Mouse (Mus musculus) thymus, adult 18-20 months (tissue): ENCODE data around the gene Scarb2.

Experiments used
- DNase-seq, 2 experiments: peaks; one replicate each; pipeline ENCODE4 v3.0.0; 2022; ENCODE audit warnings: mixed read lengths in 2 of 2

The Scarb2 gene

GRCm38 (mm10) chr5:92490779-92491178 is 15.9 kb downstream of the Scarb2 start:
- DNase-seq: peak; percentile 79 to 90

GRCm38 (mm10) chr5:92490304-92490703 is 16.3 kb downstream of the Scarb2 start:
- DNase-seq: no peak

GRCm38 (mm10) chr5:92489503-92489902 is 17.1 kb downstream of the Scarb2 start:
- peak; percentile 60 to 72 for DNase-seq

- DNase-seq: no peak
These were observed 17.7 kb downstream of the Scarb2 start for GRCm38 (mm10) chr5:92488961-92489360.

GRCm38 (mm10) chr5:92488408-92488807 is 18.2 kb downstream of the Scarb2 start:
- DNase-seq: no peak

GRCm38 (mm10) chr5:92486758-92487157 is 19.9 kb downstream of the Scarb2 start:
- DNase-seq: no peak

GRCm38 (mm10) chr5:92484880-92485279 is 21.8 kb downstream of the Scarb2 start:
- DNase-seq: peak; percentile 59 to 71

GRCm38 (mm10) chr5:92472863-92473262 is 33.8 kb downstream of the Scarb2 start:
- no peak for DNase-seq

- DNase-seq: no peak
These were observed 35.1 kb downstream of the Scarb2 start for GRCm38 (mm10) chr5:92471531-92471930.

GRCm38 (mm10) chr5:92469201-92470130 is 37.2 kb downstream of the Scarb2 start:
- no peak for DNase-seq

- DNase-seq: no peak
These were observed 38.4 kb downstream of the Scarb2 start for GRCm38 (mm10) chr5:92468234-92468633.

- no peak for DNase-seq
These were observed 39.4 kb downstream of the Scarb2 start for GRCm38 (mm10) chr5:92467102-92467766.

GRCm38 (mm10) chr5:92465511-92465910 is 41.1 kb downstream of the Scarb2 start:
- DNase-seq: no peak

GRCm38 (mm10) chr5:92461321-92461720 is 45.3 kb downstream of the Scarb2 start:
- peak; percentile 46 to 55 for DNase-seq

GRCm38 (mm10) chr5:92458726-92459125 is 47.9 kb downstream of the Scarb2 start:
- no peak for DNase-seq

- no peak for DNase-seq
These were observed 49.2 kb downstream of the Scarb2 start for GRCm38 (mm10) chr5:92457410-92457809.

- no peak for DNase-seq
These were observed 53.8 kb downstream of the Scarb2 start for GRCm38 (mm10) chr5:92452876-92453275.

GRCm38 (mm10) chr5:92446736-92447135 is 59.9 kb downstream of the Scarb2 start:
- DNase-seq: no peak

- DNase-seq: no peak
These were observed 61.6 kb downstream of the Scarb2 start for GRCm38 (mm10) chr5:92445016-92445415.

- no peak for DNase-seq
These were observed 63.7 kb downstream of the Scarb2 start for GRCm38 (mm10) chr5:92442914-92443313.

GRCm38 (mm10) chr5:92441494-92441893 is 65.1 kb downstream of the Scarb2 start:
- no peak for DNase-seq

GRCm38 (mm10) chr5:92438540-92438939 is 68.1 kb downstream of the Scarb2 start:
- DNase-seq: no peak

- DNase-seq: peak; percentile 85 to 92
These were observed 71.5 kb downstream of the Scarb2 start, which contains the start of gene Nup54 for GRCm38 (mm10) chr5:92435025-92435584. TSS of gene Nup54 (minus strand) at chr5:92435219.
